Mouse (Mus musculus): ENCODE results near the gene Usp45.

The Usp45 gene

GRCm38 (mm10) chr4:21789836-21790235, 22.9 kb downstream of the Usp45 start:
- in situ Hi-C loops (cut with MboI, MseI), result no loop called here

GRCm38 (mm10) chr4:21793631-21794030, 26.7 kb downstream of the Usp45 start:
- in situ Hi-C loops (cut with MboI, MseI), result no loop called here

- in situ Hi-C loops (cut with MboI, MseI), result no loop called here
Observed at GRCm38 (mm10) chr4:21801013-21801412, 34.1 kb downstream of the Usp45 start.

GRCm38 (mm10) chr4:21801620-21802019, 34.7 kb downstream of the Usp45 start:
- in situ Hi-C loops (cut with MboI, MseI), result no loop called here

GRCm38 (mm10) chr4:21807204-21807603, 40.2 kb downstream of the Usp45 start:
- in situ Hi-C loops (cut with MboI, MseI), result no loop called here

GRCm38 (mm10) chr4:21810608-21811007, 43.7 kb downstream of the Usp45 start:
- in situ Hi-C loops (cut with MboI, MseI), result no loop called here

GRCm38 (mm10) chr4:21812635-21813034, 45.7 kb downstream of the Usp45 start:
- in situ Hi-C loops (cut with MboI, MseI), result no loop called here

- in situ Hi-C loops (cut with MboI, MseI), result no loop called here
Observed at GRCm38 (mm10) chr4:21814029-21814428, 47.1 kb downstream of the Usp45 start.

- in situ Hi-C loops (cut with MboI, MseI), result loop anchor here (10.0 kb wide), 1 partner anchor 282 kb away; no protein-coding TSS in a partner anchor
Observed at GRCm38 (mm10) chr4:21826616-21827015, 59.7 kb downstream of the Usp45 start.

- in situ Hi-C loops (cut with MboI, MseI), result no loop called here
Observed at GRCm38 (mm10) chr4:21832844-21833243, 65.9 kb downstream of the Usp45 start.

- in situ Hi-C loops (cut with MboI, MseI), result loop anchor here (5.0 kb wide), 1 partner anchor 70 kb away; no protein-coding TSS in a partner anchor
Observed at GRCm38 (mm10) chr4:21847481-21848286, 80.7 kb downstream of the Usp45 start, which contains the start of gene Pnisr. Gene Pnisr, plus strand, starts transcription at chr4:21847583.

GRCm38 (mm10) chr4:21848287-21848630, 81.3 kb downstream of the Usp45 start:
- in situ Hi-C loops (cut with MboI, MseI), result loop anchor here (5.0 kb wide), 1 partner anchor 71 kb away; no protein-coding TSS in a partner anchor

GRCm38 (mm10) chr4:21857481-21857880, 90.5 kb downstream of the Usp45 start:
- in situ Hi-C loops (cut with MboI, MseI), result no loop called here

GRCm38 (mm10) chr4:21865226-21865625, 98.3 kb downstream of the Usp45 start:
- in situ Hi-C loops (cut with MboI, MseI), result no loop called here

GRCm38 (mm10) chr4:21878776-21879175, 111.8 kb downstream of the Usp45 start:
- in situ Hi-C loops (cut with MboI, MseI), result no loop called here

- in situ Hi-C loops (cut with MboI, MseI), result loop anchor here (5.0 kb wide), 1 partner anchor 68 kb away; no protein-coding TSS in a partner anchor
Observed at GRCm38 (mm10) chr4:21879565-21880220, 112.7 kb downstream of the Usp45 start, which contains the start of gene Coq3. Gene Coq3, plus strand, starts transcription at chr4:21879673.

GRCm38 (mm10) chr4:21882806-21883205, 115.8 kb downstream of the Usp45 start:
- in situ Hi-C loops (cut with MboI, MseI), result loop anchor here (5.0 kb wide), 1 partner anchor 64 kb away; no protein-coding TSS in a partner anchor

GRCm38 (mm10) chr4:21885831-21886230, 118.9 kb downstream of the Usp45 start:
- in situ Hi-C loops (cut with MboI, MseI), result no loop called here

Data from T-helper 1 cell (primary cell).